Mouse (Mus musculus) CH12.LX (cell line): ENCODE data around the gene Numa1. TPM values are rescaled to one million over a fixed set of nuclear protein-coding genes. Genes with fewer than 3 reads are reported as not detected.
A peak's percentile ranks its signal among the peaks of the same experiment; 100 is the strongest.

Experiments used
- DNase-seq: peaks from one replicate; pipeline ENCODE4 v3.0.0-alpha.2; 2013; ENCODE audit errors: extremely low read depth
- H3K27ac ChIP-seq: 2 replicates; pipeline ENCODE4 v1.5.1; 2012; ENCODE audit warnings: low read depth, mild to moderate bottlenecking, control low read depth, moderate library complexity; ENCODE audit not compliant: insufficient read depth
- H3K27me3 ChIP-seq: replicated peaks from 2 replicates; pipeline ENCODE3; 2012; ENCODE audit warnings: inconsistent platforms
- H3K36me3 ChIP-seq, 2 experiments: replicated peaks in 1 of 2; 2 replicates each; pipeline versions ENCODE3 to v1.6.1; 2012; ENCODE audit warnings: inconsistent platforms in 1 of 2, low read length in 1 of 2, mild to moderate bottlenecking in 1 of 2, mixed read lengths in 1 of 2, moderate library complexity in 1 of 2; ENCODE audit not compliant: control insufficient read depth in 1 of 2, insufficient read depth in 1 of 2
- H3K4me1 ChIP-seq, 2 experiments: 2 replicates each; pipeline ENCODE4 v1.6.1; 2012; ENCODE audit warnings: inconsistent platforms in 1 of 2, moderate library complexity in 1 of 2; ENCODE audit not compliant: insufficient read depth in 2 of 2, control insufficient read depth in 1 of 2
- H3K4me2 ChIP-seq: 2 replicates; pipeline ENCODE4 v1.6.1; 2012; ENCODE audit warnings: low read depth, mild to moderate bottlenecking, control low read depth; ENCODE audit not compliant: poor library complexity, insufficient read depth, severe bottlenecking
- H3K4me3 ChIP-seq, 3 experiments: fragments of 150-350 bp in 1 of 3; sonication (generic) in 1 of 3; replicated peaks in 1 of 3; 2 replicates each; pipeline versions ENCODE3 to v1.5.1; 2011 to 2012; ENCODE audit warnings: low read depth in 2 of 3, low read length in 2 of 3, mild to moderate bottlenecking in 2 of 3, moderate library complexity in 2 of 3, control low read depth in 1 of 3, improper control_type of control experiment in 1 of 3, inconsistent platforms in 1 of 3, mixed read lengths in 1 of 3; ENCODE audit not compliant: poor library complexity in 1 of 3
- H3K79me2 ChIP-seq: replicated peaks from 2 replicates; pipeline ENCODE4 v1.6.1; 2012; ENCODE audit warnings: mild to moderate bottlenecking, moderate library complexity; ENCODE audit not compliant: control insufficient read depth, poor library complexity, insufficient read depth, severe bottlenecking; ENCODE audit errors: extremely low read depth
- H3K9ac ChIP-seq: 2 replicates; pipeline ENCODE4 v1.6.1; 2012; ENCODE audit warnings: low read depth, mild to moderate bottlenecking, control low read depth, moderate library complexity; ENCODE audit not compliant: insufficient read depth
- H3K9me3 ChIP-seq: replicated peaks from 2 replicates; pipeline ENCODE3; 2012; ENCODE audit warnings: low read length, inconsistent platforms, mixed read lengths
- BHLHE40 ChIP-seq: IDR thresholded peaks from 2 replicates; pipeline ENCODE4 v1.6.1; 2011; ENCODE audit warnings: mild to moderate bottlenecking, low read depth, low read length, improper control_type of control experiment
- CHD1 ChIP-seq: IDR thresholded peaks from 2 replicates; pipeline ENCODE4 v1.6.1; 2012; ENCODE audit warnings: low read depth, low read length, improper control_type of control experiment, inconsistent platforms
- CTCF ChIP-seq, 2 experiments: IDR thresholded peaks in 1 of 2; conservative IDR thresholded peaks in 1 of 2; 2 replicates each; pipeline ENCODE4 v1.5.1; 2011 to 2012; ENCODE audit warnings: low read depth in 2 of 2, low read length in 2 of 2, improper control_type of control experiment in 1 of 2, inconsistent platforms in 1 of 2, mild to moderate bottlenecking in 1 of 2, moderate library complexity in 1 of 2
- E2F4 ChIP-seq: IDR thresholded peaks from 2 replicates; pipeline ENCODE4 v1.6.1; 2011; ENCODE audit warnings: low read depth, low read length, improper control_type of control experiment; ENCODE audit not compliant: insufficient replicate concordance
- ELF1 ChIP-seq: IDR thresholded peaks from 2 replicates; pipeline ENCODE4 v1.6.1; 2014; ENCODE audit warnings: low read depth, mild to moderate bottlenecking, inconsistent platforms, low read length, improper control_type of control experiment
- EP300 ChIP-seq: IDR thresholded peaks from 2 replicates; pipeline ENCODE4 v1.6.1; 2011; ENCODE audit warnings: low read length, improper control_type of control experiment
- GABPA ChIP-seq: IDR thresholded peaks from 2 replicates; pipeline ENCODE4 v1.6.1; 2012; ENCODE audit warnings: low read depth, low read length, improper control_type of control experiment, inconsistent platforms; ENCODE audit not compliant: insufficient replicate concordance
- HCFC1 ChIP-seq: IDR thresholded peaks from 2 replicates; pipeline ENCODE4 v1.6.1; 2012; ENCODE audit warnings: low read depth, mild to moderate bottlenecking, inconsistent platforms, low read length, improper control_type of control experiment
- IRF4 ChIP-seq: IDR thresholded peaks from 2 replicates; pipeline ENCODE4 v1.6.1; 2014; ENCODE audit warnings: low read depth, mild to moderate bottlenecking, inconsistent platforms, low read length, improper control_type of control experiment
- JUND ChIP-seq: conservative IDR thresholded peaks from 2 replicates; pipeline ENCODE4 v1.6.1; 2011; ENCODE audit warnings: low read depth, low read length, improper control_type of control experiment
- KAT2A ChIP-seq: IDR thresholded peaks from 2 replicates; pipeline ENCODE4 v1.6.1; 2012; ENCODE audit warnings: low read length, improper control_type of control experiment, inconsistent platforms; ENCODE audit not compliant: insufficient replicate concordance
- MAFK ChIP-seq: IDR thresholded peaks from 2 replicates; pipeline ENCODE4 v1.6.1; 2011; ENCODE audit warnings: low read length, improper control_type of control experiment; ENCODE audit not compliant: insufficient replicate concordance
- MAX ChIP-seq: IDR thresholded peaks from 2 replicates; pipeline ENCODE4 v1.6.1; 2011; ENCODE audit warnings: low read length, improper control_type of control experiment
- MAZ ChIP-seq: IDR thresholded peaks from 2 replicates; pipeline ENCODE4 v1.6.1; 2012; ENCODE audit warnings: low read depth, mild to moderate bottlenecking, inconsistent platforms, low read length, improper control_type of control experiment, moderate library complexity
- MEF2A ChIP-seq: IDR thresholded peaks from 2 replicates; pipeline ENCODE4 v1.6.1; 2014; ENCODE audit warnings: low read depth, mild to moderate bottlenecking, inconsistent platforms, low read length, improper control_type of control experiment, borderline replicate concordance
- MYC ChIP-seq: IDR thresholded peaks from 2 replicates; pipeline ENCODE4 v1.6.1; 2011; ENCODE audit warnings: low read depth, mild to moderate bottlenecking, improper control_type of control experiment, low read length
- NELFE ChIP-seq: IDR thresholded peaks from 2 replicates; pipeline ENCODE4 v1.6.1; 2011; ENCODE audit warnings: low read depth, low read length, improper control_type of control experiment
- POLR2A ChIP-seq: IDR thresholded peaks from 2 replicates; pipeline ENCODE4 v1.6.1; 2011; ENCODE audit warnings: low read depth, mild to moderate bottlenecking, improper control_type of control experiment, low read length
- RAD21 ChIP-seq: IDR thresholded peaks from 2 replicates; pipeline ENCODE4 v1.6.1; 2011; ENCODE audit warnings: low read depth, mild to moderate bottlenecking, low read length, improper control_type of control experiment, moderate library complexity
- RCOR1 ChIP-seq: conservative IDR thresholded peaks from 2 replicates; pipeline ENCODE4 v1.6.1; 2012; ENCODE audit warnings: low read depth, mild to moderate bottlenecking, inconsistent platforms, low read length, improper control_type of control experiment
- SIN3A ChIP-seq: IDR thresholded peaks from 2 replicates; pipeline ENCODE4 v1.6.1; 2012; ENCODE audit warnings: low read length, improper control_type of control experiment, inconsistent platforms
- TBP ChIP-seq: conservative IDR thresholded peaks from 2 replicates; pipeline ENCODE4 v1.6.1; 2011; ENCODE audit warnings: low read depth, low read length, improper control_type of control experiment
- TCF12 ChIP-seq: IDR thresholded peaks from 2 replicates; pipeline ENCODE4 v1.6.1; 2014; ENCODE audit warnings: low read depth, mild to moderate bottlenecking, inconsistent platforms, low read length, improper control_type of control experiment
- UBTF ChIP-seq: IDR thresholded peaks from 2 replicates; pipeline ENCODE4 v1.6.1; 2012; ENCODE audit warnings: low read depth, mild to moderate bottlenecking, inconsistent platforms, low read length, improper control_type of control experiment, moderate library complexity
- USF1 ChIP-seq: IDR thresholded peaks from 2 replicates; pipeline ENCODE4 v1.6.1; 2014; ENCODE audit warnings: low read depth, mild to moderate bottlenecking, inconsistent platforms, low read length, improper control_type of control experiment
- USF2 ChIP-seq: conservative IDR thresholded peaks from 2 replicates; pipeline ENCODE4 v1.6.1; 2011; ENCODE audit warnings: low read depth, low read length, improper control_type of control experiment
- ZNF384 ChIP-seq: IDR thresholded peaks from 2 replicates; pipeline ENCODE4 v1.6.1; 2012; ENCODE audit warnings: low read depth, low read length, improper control_type of control experiment, inconsistent platforms
- dilution Hi-C: fragments of 300-500 bp; cut with MboI; formaldehyde crosslinking; loops from 2 replicates; pipeline ENCODE4 v1.14.3; 2020; ENCODE audit warnings: low sequenced_read_pairs; ENCODE audit not compliant: extremely low pct_unique_long_range_greater_than_20kb, extremely low pct_ligation_motif_present
- in situ Hi-C: fragments of 300-500 bp; cut with MboI; formaldehyde crosslinking; loops from 3 replicates; pipeline ENCODE4 v1.14.3; 2019; ENCODE audit warnings: low sequenced_read_pairs, low pct_ligation_motif_present, low pct_unique_long_range_greater_than_20kb, mixed read lengths
- polyA plus RNA-seq: library from polyadenylated mRNA; unstranded; fragments of >175 nt; gene quantifications from 2 replicates; pipeline ENCODE4 v1.2.1, GENCODE M21; 2012; ENCODE audit warnings: low read depth; ENCODE audit not compliant: insufficient read length
- total RNA-seq, 2 experiments: library from RNA; depleted of rRNA; stranded (reverse); fragments of 300-350 nt in 1 of 2; fragments of >200 nt in 1 of 2; gene quantifications; 2 replicates each; pipeline ENCODE4 v1.2.3; 2012 to 2014

Gene Numa1
- total and polyA plus RNA-seq, 3 experiments, result 38.0 to 75.7 (median 57.6) TPM

DNA sequence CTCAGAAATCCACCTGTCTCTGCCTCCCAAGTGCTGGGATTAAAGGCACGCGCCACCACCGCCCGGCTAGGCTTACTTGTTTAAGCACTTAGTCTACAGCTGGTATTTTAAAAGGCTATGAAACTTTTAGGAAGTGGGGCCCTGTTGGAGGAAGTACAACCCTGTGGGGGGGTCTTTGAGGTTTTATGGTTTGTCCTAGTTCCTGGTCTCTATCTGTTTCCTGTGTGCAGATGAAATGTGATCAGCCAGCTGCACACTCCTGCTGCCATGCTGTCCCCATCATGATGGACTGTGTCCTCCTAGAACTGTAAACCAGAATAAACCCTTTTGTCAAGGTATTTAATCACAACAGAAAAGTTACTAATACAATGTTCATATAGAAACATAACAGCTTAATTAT is 49.8 kb upstream of the Numa1 start:
- no peaks in the 10 kb centered on the region for H3K27me3 ChIP-seq
- H3K9ac ChIP-seq, result no peak overlapping the region
- no peaks in the 10 kb centered on the region for H3K9me3 ChIP-seq
- in situ Hi-C loops, result no loop called here
- no peaks in the 10 kb centered on the region for H3K79me2 ChIP-seq
- H3K36me3 ChIP-seq, result no peaks in the 10 kb centered on the region
- dilution Hi-C loops, result no loop called here
- H3K27ac ChIP-seq, result no peak overlapping the region
- no peak for TF ChIP-seq E2F4
- TF ChIP-seq RCOR1, result no peak
- TF ChIP-seq SIN3A, result no peak
- no peak for TF ChIP-seq MAFK
- no peak for TF ChIP-seq ZNF384
- no peak for TF ChIP-seq TCF12
- TF ChIP-seq POLR2A, result no peak
- TF ChIP-seq ELF1, result no peak
- TF ChIP-seq HCFC1, result no peak
- TF ChIP-seq MAX, result no peak
- no peak for TF ChIP-seq RAD21
- DNase-seq, result no peak
- H3K4me2 ChIP-seq, result no peak overlapping the region
- H3K4me3 ChIP-seq, result no peak overlapping the region
- H3K4me1 ChIP-seq, result peaks cover 2 to 24% of the 10 kb centered on the region in 2 experiments; a peak in 3 of 4 replicates

DNA sequence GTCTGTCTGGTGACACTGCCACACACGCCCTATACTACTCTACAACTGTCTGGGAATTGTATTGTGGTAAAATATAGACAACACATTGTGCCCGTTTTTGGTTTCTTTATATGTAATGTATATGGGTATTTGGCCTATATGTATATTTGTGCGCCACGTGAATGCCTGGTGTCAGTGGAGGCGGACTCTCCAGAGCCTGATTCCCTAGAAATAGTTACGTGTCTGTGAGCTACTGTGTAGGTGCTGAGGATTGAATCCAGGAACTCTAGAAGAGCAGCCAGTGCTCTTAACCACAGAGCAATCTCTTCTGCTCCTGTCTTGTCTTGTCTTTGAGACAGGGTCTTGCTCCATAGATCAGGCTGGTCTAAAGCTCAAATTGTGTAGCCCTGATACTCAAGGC is 47.6 kb upstream of the Numa1 start:
- Histone ChIP-seq H3K4me1 (peaks cover 2 to 24% of the 10 kb centered on the region in 2 experiments; a peak in 3 of 4 replicates), H3K4me3 (no peak overlapping the region), H3K27ac (no peak overlapping the region), H3K27me3 (peaks cover 2% of the 10 kb centered on the region), H3K36me3 (no peaks in the 10 kb centered on the region), H3K9me3 (no peaks in the 10 kb centered on the region), H3K79me2 (no peaks in the 10 kb centered on the region), H3K9ac (no peak overlapping the region), H3K4me2 (no peak overlapping the region)
- in situ Hi-C loops (no loop called here), dilution Hi-C loops (no loop called here)
- no peak for DNase-seq
- TF ChIP-seq MAX, result no peak
- no peak for TF ChIP-seq CTCF (conservative IDR thresholded peaks at IDR 0.05 in 1 of 2, IDR thresholded peaks at IDR 0.05 in 1 of 2; ENCODE audit: low read depth in 2 of 2, low read length in 2 of 2)
- TF ChIP-seq MEF2A, result no peak

- H3K9ac ChIP-seq, result no peak overlapping the region
- in situ Hi-C loops (no loop called here), dilution Hi-C loops (no loop called here)
- H3K4me3 ChIP-seq, result no peak overlapping the region
- H3K4me1 ChIP-seq, result peaks cover 2 to 24% of the 10 kb centered on the region in 2 experiments; a peak in 3 of 4 replicates
- DNase-seq, result peak; percentile 59
- no peaks in the 10 kb centered on the region for H3K79me2 ChIP-seq
- H3K27ac ChIP-seq, result no peak overlapping the region
- no peaks in the 10 kb centered on the region for H3K9me3 ChIP-seq
- peaks cover 2% of the 10 kb centered on the region for H3K27me3 ChIP-seq
- no peaks in the 10 kb centered on the region for H3K36me3 ChIP-seq
- H3K4me2 ChIP-seq, result peak overlapping the region; percentile 85
- TF ChIP-seq USF2, result no peak
- TF ChIP-seq UBTF, result no peak
- peak; percentile 83 for TF ChIP-seq MEF2A
- no peak for TF ChIP-seq MAFK
- TF ChIP-seq EP300, result peak; percentile 63
- no peak for TF ChIP-seq POLR2A
- no peak for TF ChIP-seq TCF12
- no peak for TF ChIP-seq RCOR1
- TF ChIP-seq KAT2A, result no peak
- TF ChIP-seq MYC, result no peak
- TF ChIP-seq USF1, result no peak
- no peak for TF ChIP-seq NELFE
- TF ChIP-seq MAX, result no peak
- TF ChIP-seq MAZ, result no peak
- no peak for TF ChIP-seq GABPA
- peak; percentile 39; the same call in 1 of the 2 replicates for TF ChIP-seq IRF4
- TF ChIP-seq TBP, result 0 out of 2 replicates have a peak, but pooled peaks have one; percentile 18
- TF ChIP-seq BHLHE40, result no peak
- no peak for TF ChIP-seq CHD1
- no peak for TF ChIP-seq JUND
Observed at GRCm38 (mm10) chr7:101888460-101888859, 45.5 kb upstream of the Numa1 start.
